Mouse (Mus musculus): Measurements from ENCODE around the gene Tmem219. TPM values are rescaled to one million over a fixed set of nuclear protein-coding genes. Genes with fewer than 3 reads are reported as not detected.

Tmem219 gene
- polyA plus RNA-seq, 1 experiment from 2014 or later: 36.5 TPM

DNA sequence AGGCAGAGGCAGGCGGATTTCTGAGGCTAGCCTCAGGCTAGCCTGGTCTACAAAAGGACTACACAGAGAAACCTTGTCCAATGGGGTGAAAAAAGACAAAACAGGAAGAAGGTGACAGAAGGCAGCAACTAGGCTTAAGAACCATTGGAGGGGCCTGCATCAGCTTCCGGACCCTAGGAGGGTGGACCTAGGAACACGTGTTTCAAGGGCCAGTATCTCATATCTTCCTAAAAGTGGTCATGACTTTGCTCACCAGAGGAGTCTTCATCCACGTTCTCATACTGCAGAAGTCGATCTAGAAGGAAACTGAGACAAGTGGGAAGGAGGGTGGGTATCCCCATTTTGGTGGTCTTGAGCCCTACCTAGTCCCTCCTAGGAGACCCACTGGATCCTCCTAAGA is 61.7 kb downstream of the Tmem219 start:
- WGBS: 74% methylated on average over 5 of the region's 5 CpGs
- H3K27me3 ChIP-seq: no peaks in the 10 kb centered on the region
- no peaks in the 10 kb centered on the region for H3K9me3 ChIP-seq
- peaks cover 60% of the 10 kb centered on the region for H3K36me3 ChIP-seq
- no peak overlapping the region for H3K27ac ChIP-seq (replicated peaks)
- H3K4me2 ChIP-seq (replicated peaks): peak overlapping the region; percentile 81
- peak overlapping the region; percentile 69 for H3K9ac ChIP-seq (replicated peaks)
- peak overlapping the region; percentile 59 for H3K4me3 ChIP-seq
- peaks cover 40% of the 10 kb centered on the region for H3K4me1 ChIP-seq
- ATAC-seq (ENCODE audit: low FRiP score, low read depth): no peak

DNA sequence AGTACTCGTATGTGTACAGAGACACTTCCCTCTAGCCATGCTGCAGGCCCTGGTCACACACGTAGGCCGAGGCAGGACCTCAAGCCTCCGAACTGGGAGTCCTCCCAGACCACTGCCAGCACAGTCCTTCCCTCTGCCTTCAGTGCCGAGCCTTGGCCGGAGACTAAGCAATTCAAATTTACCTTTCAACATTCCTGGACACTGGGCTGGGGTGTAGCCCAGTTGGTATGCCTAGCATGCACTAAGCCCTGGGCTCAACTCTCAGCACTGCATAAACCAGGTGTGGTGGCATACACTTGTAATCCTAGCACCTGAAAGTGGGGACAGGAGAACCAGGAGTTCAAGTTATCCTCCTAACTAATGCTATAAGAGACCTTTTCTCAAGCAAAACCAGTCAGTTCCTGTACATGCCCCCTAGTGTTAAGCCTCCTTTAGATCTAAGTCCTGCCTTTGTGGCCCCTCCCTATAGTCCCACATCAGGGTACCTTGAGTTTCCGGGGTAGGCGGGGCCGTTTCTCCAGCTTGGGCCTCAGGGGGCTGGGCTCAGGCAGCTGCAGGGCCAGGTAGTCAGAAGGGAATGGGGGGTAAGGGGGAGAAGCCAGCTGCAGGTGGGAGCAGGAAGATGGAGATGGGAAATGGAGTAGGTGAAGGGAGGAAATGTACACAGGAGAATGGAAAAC is 65.8 kb downstream of the Tmem219 start:
- H3K4me2 ChIP-seq (replicated peaks): no peak overlapping the region
- no peaks in the 10 kb centered on the region for H3K9me3 ChIP-seq
- H3K4me1 ChIP-seq: peaks cover 16% of the 10 kb centered on the region
- H3K27me3 ChIP-seq: no peaks in the 10 kb centered on the region
- H3K4me3 ChIP-seq: no peak overlapping the region
- WGBS: 76% methylated on average over 9 of the region's 9 CpGs
- no peak overlapping the region; the same call in 1 of the 2 replicates for H3K9ac ChIP-seq (replicated peaks)
- H3K27ac ChIP-seq (replicated peaks): no peak overlapping the region
- peaks cover 73% of the 10 kb centered on the region for H3K36me3 ChIP-seq
- ATAC-seq (ENCODE audit: low FRiP score, low read depth): no peak

DNA sequence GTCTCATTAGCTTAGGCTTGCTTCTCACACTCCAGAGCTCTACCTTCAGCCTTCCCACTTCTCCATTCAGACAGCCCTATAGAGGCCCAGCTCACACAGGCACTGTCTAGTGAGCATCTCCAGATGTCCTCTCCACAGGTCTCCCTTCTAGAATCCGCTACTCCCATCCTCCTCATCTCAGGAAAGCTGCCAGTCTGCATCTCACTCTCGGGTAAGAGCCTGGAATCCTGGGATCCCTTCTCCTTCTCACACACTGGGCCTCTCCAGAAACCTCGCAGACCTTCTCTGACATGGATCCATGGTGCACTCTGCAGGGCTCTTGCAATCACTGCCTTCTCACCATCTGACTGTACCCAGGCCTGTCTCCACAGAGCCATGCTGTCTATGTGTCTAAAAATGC is 67.1 kb downstream of the Tmem219 start:
- no peak overlapping the region for H3K27ac ChIP-seq (replicated peaks)
- H3K9ac ChIP-seq (replicated peaks): no peak overlapping the region
- peaks cover 78% of the 10 kb centered on the region for H3K36me3 ChIP-seq
- H3K4me1 ChIP-seq: peaks cover 8% of the 10 kb centered on the region
- 88% methylated on average over 3 of the region's 3 CpGs for WGBS
- H3K27me3 ChIP-seq: 0 out of 2 replicates have a peak, but pooled peaks cover 4% of the 10 kb centered on the region
- H3K9me3 ChIP-seq: no peaks in the 10 kb centered on the region
- no peak overlapping the region for H3K4me3 ChIP-seq
- no peak overlapping the region for H3K4me2 ChIP-seq (replicated peaks)
- no peak for ATAC-seq (ENCODE audit: low FRiP score, low read depth)

DNA sequence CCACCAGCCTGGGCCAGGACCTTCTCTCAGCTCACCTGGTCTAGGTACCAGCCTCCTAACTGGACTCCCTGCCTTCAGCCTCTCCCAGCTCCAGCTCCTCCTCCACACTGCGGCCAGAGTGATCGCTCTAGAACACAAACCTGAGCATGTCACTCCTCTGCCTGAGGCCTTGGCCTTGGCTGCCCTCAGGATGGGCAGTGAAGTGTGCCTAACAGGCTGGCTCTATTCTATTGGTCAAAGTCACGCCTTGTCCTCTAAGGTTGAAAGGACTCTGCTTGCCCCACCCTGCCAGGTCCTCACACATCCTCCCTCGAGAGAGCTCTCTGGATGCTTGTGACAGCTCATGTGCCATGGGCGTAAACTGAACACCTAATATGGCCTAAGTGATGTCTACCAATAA is 69.3 kb downstream of the Tmem219 start:
- H3K9me3 ChIP-seq: no peaks in the 10 kb centered on the region
- H3K36me3 ChIP-seq: peaks cover 67% of the 10 kb centered on the region
- 89% methylated on average over 5 of the region's 5 CpGs for WGBS

DNA sequence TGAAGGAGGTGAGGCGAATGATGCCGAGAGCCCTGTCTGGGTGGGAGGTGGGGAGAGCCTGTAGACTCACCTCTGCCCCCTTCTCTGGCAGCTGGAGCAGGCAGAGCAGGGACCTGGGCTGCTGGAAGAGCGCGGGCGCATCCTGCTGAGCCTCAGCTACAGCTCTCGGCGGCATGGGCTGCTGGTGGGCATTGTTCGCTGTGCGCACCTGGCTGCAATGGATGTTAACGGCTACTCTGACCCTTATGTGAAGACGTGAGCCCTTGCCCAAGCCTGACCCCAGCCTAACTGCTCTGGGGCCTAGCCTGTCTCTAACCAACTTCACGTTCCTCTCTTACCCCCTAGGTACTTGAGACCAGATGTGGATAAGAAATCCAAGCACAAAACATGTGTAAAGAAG is 71.5 kb downstream of the Tmem219 start:
- peaks cover 45% of the 10 kb centered on the region for H3K27me3 ChIP-seq
- H3K27ac ChIP-seq (replicated peaks): no peak overlapping the region
- no peak overlapping the region for H3K9ac ChIP-seq (replicated peaks)
- no peak overlapping the region for H3K4me2 ChIP-seq (replicated peaks)
- no peak for ATAC-seq (ENCODE audit: low FRiP score, low read depth)
- no peaks in the 10 kb centered on the region for H3K9me3 ChIP-seq
- H3K4me3 ChIP-seq: no peak overlapping the region
- peaks cover 18% of the 10 kb centered on the region for H3K4me1 ChIP-seq
- peaks cover 45% of the 10 kb centered on the region for H3K36me3 ChIP-seq
- WGBS: 33% methylated on average over 12 of the region's 12 CpGs

More for the DNA sequence above, 69.3 kb downstream of the Tmem219 start:
- Histone ChIP-seq H3K4me2 (replicated peaks) (no peak overlapping the region), H3K27me3 (peaks cover 25% of the 10 kb centered on the region), H3K4me3 (no peak overlapping the region), H3K27ac (replicated peaks) (no peak overlapping the region), H3K4me1 (peaks cover 13% of the 10 kb centered on the region), H3K9ac (replicated peaks) (no peak overlapping the region)
- ATAC-seq (ENCODE audit: low FRiP score, low read depth): no peak

DNA sequence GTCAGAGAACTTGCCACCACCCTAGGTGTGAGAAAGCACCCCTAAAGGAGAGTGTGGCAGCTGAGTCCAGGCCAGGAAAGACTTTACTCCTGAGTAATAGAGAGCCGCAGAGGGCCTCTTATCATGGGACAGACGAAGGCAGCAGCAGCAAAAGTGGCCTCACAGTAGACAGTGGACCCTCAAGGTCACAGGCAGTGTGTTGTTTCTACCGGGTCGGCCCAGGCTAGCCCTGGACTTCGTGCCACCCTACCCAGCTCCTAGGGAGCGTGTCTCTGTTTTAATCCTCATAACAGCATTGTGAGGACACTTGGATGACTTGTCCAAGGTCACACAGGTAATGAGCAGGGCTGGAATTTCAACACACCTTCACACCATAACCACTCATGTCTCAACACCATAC is 72.6 kb downstream of the Tmem219 start:
- H3K27me3 ChIP-seq: peaks cover 45% of the 10 kb centered on the region
- H3K9me3 ChIP-seq: no peaks in the 10 kb centered on the region
- H3K9ac ChIP-seq (replicated peaks): no peak overlapping the region
- no peak overlapping the region for H3K4me3 ChIP-seq
- peaks cover 35% of the 10 kb centered on the region for H3K36me3 ChIP-seq
- WGBS: 80% methylated on average over 6 of the region's 6 CpGs
- no peak for ATAC-seq (ENCODE audit: low FRiP score, low read depth)
- H3K4me1 ChIP-seq: peaks cover 18% of the 10 kb centered on the region
- no peak overlapping the region for H3K27ac ChIP-seq (replicated peaks)
- H3K4me2 ChIP-seq (replicated peaks): no peak overlapping the region

DNA sequence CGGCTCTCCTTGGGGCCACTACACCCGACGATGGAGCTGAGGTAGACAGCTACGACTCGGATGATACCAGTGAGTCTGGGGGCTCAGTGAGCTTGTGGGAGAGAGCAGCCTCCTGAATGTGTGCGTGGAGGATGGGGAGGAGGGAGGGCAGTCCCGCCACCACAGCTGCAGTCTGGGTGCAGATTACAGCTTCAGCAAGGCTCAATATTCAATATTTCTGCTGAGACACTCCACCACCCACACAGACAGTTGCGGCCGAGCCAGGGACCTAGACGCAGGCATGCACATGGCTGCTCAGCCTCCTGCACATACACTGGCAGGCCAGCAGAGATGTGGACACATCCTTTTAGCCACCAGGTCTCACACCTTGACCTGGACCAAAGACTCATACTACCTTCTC is 73.9 kb downstream of the Tmem219 start:
- Histone ChIP-seq H3K27me3 (peaks cover 45% of the 10 kb centered on the region), H3K9me3 (no peaks in the 10 kb centered on the region), H3K4me3 (peak overlapping the region; percentile 65), H3K4me1 (peaks cover 18% of the 10 kb centered on the region), H3K4me2 (replicated peaks) (peak overlapping the region; percentile 100), H3K9ac (replicated peaks) (peak overlapping the region; percentile 77), H3K27ac (replicated peaks) (no peak overlapping the region), H3K36me3 (peaks cover 24% of the 10 kb centered on the region)
- no peak for ATAC-seq (ENCODE audit: low FRiP score, low read depth)
- 29% methylated on average over 10 of the region's 10 CpGs for WGBS

DNA sequence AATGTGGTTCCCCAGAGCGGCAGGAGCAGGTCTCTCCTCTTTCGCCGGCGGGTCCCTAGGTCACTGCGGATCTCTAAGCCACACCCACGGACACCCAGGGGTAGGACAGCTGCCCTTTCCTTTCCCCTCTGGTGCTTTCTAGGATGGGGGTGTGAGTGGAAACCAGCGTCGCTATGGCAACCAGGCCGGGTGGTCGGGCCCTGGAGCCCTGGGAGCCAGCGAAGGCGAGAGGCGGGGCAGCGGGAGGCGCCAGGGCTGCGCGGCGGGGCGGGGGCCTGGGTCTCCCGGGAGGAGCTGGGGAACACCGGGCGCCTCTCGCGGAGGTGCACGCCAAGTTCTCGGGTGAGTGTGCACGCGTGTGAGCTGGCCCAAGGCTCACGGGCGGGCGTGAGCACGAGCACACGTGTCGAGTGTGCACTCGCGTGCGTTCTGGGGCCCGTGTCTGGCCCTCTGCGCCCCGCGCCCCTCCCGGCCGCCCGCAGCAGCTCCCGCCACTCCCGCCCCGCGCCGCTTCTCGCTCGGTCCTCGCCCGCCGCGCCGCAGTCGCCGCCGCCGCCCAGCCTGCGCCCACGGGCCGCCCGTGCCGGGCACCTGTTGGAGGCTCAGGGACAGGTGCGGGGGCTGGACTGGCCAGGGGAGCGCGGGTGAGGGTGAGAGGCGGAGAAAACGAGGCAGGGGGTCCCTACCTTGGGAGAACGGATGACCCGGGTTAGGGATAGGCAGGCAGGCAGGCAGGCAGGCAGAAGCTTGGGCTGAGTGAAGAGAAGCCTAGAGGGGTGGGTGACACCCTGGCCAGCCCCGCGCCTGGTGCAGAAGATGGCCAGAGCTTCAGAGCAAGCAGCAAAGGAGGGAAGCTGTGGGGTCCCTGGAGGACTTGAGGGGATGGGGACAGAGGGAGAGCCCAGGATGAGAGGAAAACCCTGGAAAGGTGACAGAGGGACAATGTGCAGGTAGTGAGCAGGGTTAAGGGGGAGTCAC is 75.0 kb downstream of the Tmem219 start:
- Histone ChIP-seq H3K36me3 (peaks cover 13% of the 10 kb centered on the region), H3K27me3 (peaks cover 45% of the 10 kb centered on the region), H3K9ac (replicated peaks) (peak overlapping the region; percentile 77), H3K4me3 (peak overlapping the region; percentile 65), H3K9me3 (no peaks in the 10 kb centered on the region), H3K27ac (replicated peaks) (peak overlapping the region; percentile 15; the same call in 1 of the 2 replicates), H3K4me2 (replicated peaks) (peak overlapping the region; percentile 100), H3K4me1 (peaks cover 18% of the 10 kb centered on the region)
- WGBS: 1% methylated on average over 58 of the region's 74 CpGs
- peak; percentile 69 for ATAC-seq (ENCODE audit: low FRiP score, low read depth)

DNA sequence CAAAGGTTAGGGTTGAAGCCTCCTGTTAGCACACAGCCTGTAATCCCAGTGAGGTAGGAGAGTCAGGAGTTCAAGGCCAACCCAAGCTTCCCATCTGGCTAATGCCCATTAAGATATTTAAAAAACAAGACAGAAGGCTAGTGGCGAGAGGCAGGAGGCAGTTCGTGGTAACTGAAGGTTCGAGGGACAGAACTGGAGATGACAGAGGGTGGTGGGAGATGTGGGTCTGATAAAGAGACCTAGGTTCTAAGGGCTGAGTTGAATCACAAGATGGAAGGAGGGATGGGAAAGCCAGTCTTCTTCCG is 75.6 kb downstream of the Tmem219 start, which contains the start of gene Doc2a:
Doc2a (plus strand) TSS at position 301 of the 305 bp plus-strand sequence.
- no peaks in the 10 kb centered on the region for H3K9me3 ChIP-seq
- H3K27me3 ChIP-seq: peaks cover 45% of the 10 kb centered on the region
- H3K36me3 ChIP-seq: peaks cover 7% of the 10 kb centered on the region
- 26% methylated on average over 4 of the region's 4 CpGs for WGBS
- no peak for ATAC-seq (ENCODE audit: low FRiP score, low read depth)
- peak within 1 kb of the TSS; percentile 15; the same call in 1 of the 2 replicates for H3K27ac ChIP-seq (replicated peaks)
- H3K4me1 ChIP-seq: peaks cover 18% of the 10 kb centered on the region
- peak within 1 kb of the TSS; percentile 77 for H3K9ac ChIP-seq (replicated peaks)
- peak within 1 kb of the TSS; percentile 65 for H3K4me3 ChIP-seq
- peak within 1 kb of the TSS; percentile 100 for H3K4me2 ChIP-seq (replicated peaks)

DNA sequence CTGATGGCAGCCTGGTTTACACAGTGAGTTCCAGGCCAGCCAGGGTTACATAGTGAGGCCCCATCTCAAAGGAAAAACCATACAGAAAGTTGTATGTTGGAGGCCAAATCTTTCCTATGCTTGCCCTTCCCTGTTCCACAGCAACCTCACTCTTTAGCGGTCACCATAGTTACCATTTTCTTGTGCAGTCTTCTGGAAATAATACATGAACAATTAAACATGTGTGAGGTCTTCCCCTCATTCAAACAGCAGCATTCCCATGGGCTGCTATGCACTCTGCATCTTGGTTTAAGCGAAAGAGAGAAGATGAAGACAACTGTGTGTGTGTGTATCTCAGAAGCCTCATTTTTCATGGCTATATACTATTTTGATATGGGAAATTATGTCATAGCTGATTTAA is 77.2 kb downstream of the Tmem219 start:
- no peak for ATAC-seq (ENCODE audit: low FRiP score, low read depth)
- Histone ChIP-seq H3K9me3 (no peaks in the 10 kb centered on the region), H3K4me3 (no peak overlapping the region), H3K27ac (replicated peaks) (no peak overlapping the region), H3K36me3 (no peaks in the 10 kb centered on the region), H3K9ac (replicated peaks) (no peak overlapping the region), H3K4me1 (peaks cover 18% of the 10 kb centered on the region), H3K27me3 (peaks cover 41% of the 10 kb centered on the region), H3K4me2 (replicated peaks) (no peak overlapping the region)
- 58% methylated on average over 2 of the region's 2 CpGs for WGBS

DNA sequence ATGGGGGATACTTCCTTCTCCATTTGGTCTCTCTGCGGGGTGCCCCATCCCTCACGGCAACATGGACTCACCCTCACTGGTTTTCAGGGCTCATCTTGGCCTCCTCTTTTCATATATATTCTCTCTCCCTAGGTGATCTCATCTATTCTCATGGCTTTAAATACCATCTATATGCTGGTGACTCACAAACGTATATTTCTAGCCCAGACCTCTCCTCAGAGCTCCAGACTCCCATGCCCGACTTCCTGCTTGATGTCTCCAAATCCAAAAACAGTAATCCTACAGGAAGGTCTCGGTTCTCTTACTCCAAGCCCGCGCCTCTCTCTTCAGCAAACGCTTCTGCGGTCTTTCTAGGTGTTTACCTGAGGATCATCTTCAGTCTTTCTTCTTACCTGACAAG is 79.4 kb downstream of the Tmem219 start:
- Histone ChIP-seq H3K9me3 (no peaks in the 10 kb centered on the region), H3K4me2 (replicated peaks) (no peak overlapping the region), H3K27me3 (peaks cover 19% of the 10 kb centered on the region), H3K27ac (replicated peaks) (no peak overlapping the region), H3K36me3 (no peaks in the 10 kb centered on the region), H3K4me1 (peaks cover 11% of the 10 kb centered on the region), H3K4me3 (no peak overlapping the region), H3K9ac (replicated peaks) (no peak overlapping the region)
- ATAC-seq (ENCODE audit: low FRiP score, low read depth): no peak
- 86% methylated on average over 9 of the region's 9 CpGs for WGBS

Data from midbrain, embryonic 12.5 days (tissue).